Mouse (Mus musculus): ENCODE measurements at regions not wholly inside any gene's neighbourhood (a gene's known extent, or its start where the extent isn't known, plus 50 kb on each side); places are given as distances from the start of the nearest gene placed in this dataset.

GRCm38 (mm10) chr17:84129204-84129603, 58.5 kb downstream of the Zfp36l2 start:
- DNase-seq (ENCODE audit: low spot score in 2 of 2) = no peak

GRCm38 (mm10) chr17:84128262-84128661, 59.5 kb downstream of the Zfp36l2 start:
- no peak for DNase-seq (ENCODE audit: low spot score in 2 of 2)

GRCm38 (mm10) chr17:84126168-84126567, 61.6 kb downstream of the Zfp36l2 start:
- DNase-seq (ENCODE audit: low spot score in 2 of 2) = no peak

GRCm38 (mm10) chr17:84123161-84123560, 64.6 kb downstream of the Zfp36l2 start:
- DNase-seq (ENCODE audit: low spot score in 2 of 2) = no peak

- no peak for DNase-seq (ENCODE audit: low spot score in 2 of 2)
Observed at GRCm38 (mm10) chr17:84122486-84123131, 65.1 kb downstream of the Zfp36l2 start.

- DNase-seq (ENCODE audit: low spot score in 2 of 2) = peak in 1 of 2 experiments; percentile 57
Observed at GRCm38 (mm10) chr17:84121291-84121690, 66.5 kb downstream of the Zfp36l2 start.

GRCm38 (mm10) chr17:84119221-84120017, 68.3 kb downstream of the Zfp36l2 start:
- DNase-seq (ENCODE audit: low spot score in 2 of 2) = peak in 1 of 2 experiments; percentile 82

GRCm38 (mm10) chr17:84118781-84119180, 69.0 kb downstream of the Zfp36l2 start:
- DNase-seq (ENCODE audit: low spot score in 2 of 2) = no peak

GRCm38 (mm10) chr17:84118271-84118670, 69.5 kb downstream of the Zfp36l2 start:
- DNase-seq (ENCODE audit: low spot score in 2 of 2) = peak in 1 of 2 experiments; percentile 43

- DNase-seq (ENCODE audit: low spot score in 2 of 2) = no peak
Observed at GRCm38 (mm10) chr17:84117756-84118155, 70.0 kb downstream of the Zfp36l2 start.

GRCm38 (mm10) chr17:84116340-84117279, 71.1 kb downstream of the Zfp36l2 start:
- DNase-seq (ENCODE audit: low spot score in 2 of 2) = peak; percentile 59 to 76

- no peak for DNase-seq (ENCODE audit: low spot score in 2 of 2)
Observed at GRCm38 (mm10) chr17:84115957-84116339, 71.8 kb downstream of the Zfp36l2 start.

GRCm38 (mm10) chr17:84115133-84115532, 72.6 kb downstream of the Zfp36l2 start:
- no peak for DNase-seq (ENCODE audit: low spot score in 2 of 2)

GRCm38 (mm10) chr17:84114279-84114994, 73.3 kb downstream of the Zfp36l2 start:
- no peak for DNase-seq (ENCODE audit: low spot score in 2 of 2)

GRCm38 (mm10) chr17:84113608-84114278, 74.0 kb downstream of the Zfp36l2 start:
- peak; percentile 97 to 98 for DNase-seq (ENCODE audit: low spot score in 2 of 2)

GRCm38 (mm10) chr17:84112411-84113031, 75.2 kb downstream of the Zfp36l2 start:
- no peak for DNase-seq (ENCODE audit: low spot score in 2 of 2)

- DNase-seq (ENCODE audit: low spot score in 2 of 2) = no peak
Observed at GRCm38 (mm10) chr17:84111787-84112370, 75.9 kb downstream of the Zfp36l2 start.

- no peak for DNase-seq (ENCODE audit: low spot score in 2 of 2)
Observed at GRCm38 (mm10) chr17:84110945-84111344, 76.8 kb downstream of the Zfp36l2 start.

- no peak for DNase-seq (ENCODE audit: low spot score in 2 of 2)
Observed at GRCm38 (mm10) chr17:84110000-84110695, 77.6 kb downstream of the Zfp36l2 start.
